Mouse (Mus musculus) ES-E14 (cell line): ENCODE measurements around the gene Cars. TPM values are rescaled to one million over a fixed set of nuclear protein-coding genes. Genes with fewer than 3 reads are reported as not detected.

Source experiments
- DNase-seq: peaks from one replicate; pipeline ENCODE4 v3.0.0-alpha.2; 2013; ENCODE audit warnings: low read depth, low spot score
- H3K27ac ChIP-seq: 2 replicates; pipeline ENCODE4 v1.5.1; 2012; ENCODE audit warnings: low read depth, mild to moderate bottlenecking, low read length, moderate library complexity, mixed read lengths; ENCODE audit not compliant: poor library complexity, insufficient read depth, severe bottlenecking
- H3K36me3 ChIP-seq: 2 replicates; pipeline ENCODE4 v1.6.1; 2012; ENCODE audit warnings: mild to moderate bottlenecking, low read length, moderate library complexity, mixed read lengths; ENCODE audit not compliant: control insufficient read depth, poor library complexity, insufficient read depth, severe bottlenecking
- H3K4me1 ChIP-seq, 2 experiments: fragments of 150-350 bp in 1 of 2; sonication (generic) in 1 of 2; 2 replicates each; pipeline ENCODE4 v1.6.1; 2012; ENCODE audit warnings: low read length in 2 of 2, mild to moderate bottlenecking in 1 of 2, mixed read lengths in 1 of 2; ENCODE audit not compliant: control insufficient read depth in 2 of 2, insufficient read depth in 2 of 2, poor library complexity in 1 of 2
- H3K4me3 ChIP-seq, 2 experiments: fragments of 150-350 bp in 1 of 2; sonication (generic) in 1 of 2; 2 replicates each; pipeline ENCODE4 v1.5.1; 2012; ENCODE audit warnings: low read length in 2 of 2, low read depth in 1 of 2, mild to moderate bottlenecking in 1 of 2, mixed read lengths in 1 of 2; ENCODE audit not compliant: insufficient read depth in 1 of 2, poor library complexity in 1 of 2, severe bottlenecking in 1 of 2
- H3K9ac ChIP-seq: 2 replicates; pipeline ENCODE4 v1.6.1; 2012; ENCODE audit warnings: low read depth, mild to moderate bottlenecking, low read length, mixed read lengths; ENCODE audit not compliant: poor library complexity, insufficient read depth, severe bottlenecking
- H3K9me3 ChIP-seq: fragments of 150-350 bp; sonication (generic); 2 replicates; pipeline ENCODE4 v1.6.1; 2012; ENCODE audit warnings: low read depth, mild to moderate bottlenecking, low read length; ENCODE audit not compliant: control insufficient read depth, insufficient read depth
- CHD2 ChIP-seq: IDR thresholded peaks from 2 replicates; pipeline ENCODE4 v1.6.1; 2014; ENCODE audit warnings: mild to moderate bottlenecking, low read depth, low read length, inconsistent platforms
- HCFC1 ChIP-seq: IDR thresholded peaks from 2 replicates; pipeline ENCODE4 v1.6.1; 2012; ENCODE audit warnings: low read length, inconsistent platforms, borderline replicate concordance; ENCODE audit not compliant: insufficient read depth
- MAFK ChIP-seq: IDR thresholded peaks from 2 replicates; pipeline ENCODE4 v1.6.1; 2014; ENCODE audit warnings: mild to moderate bottlenecking, low read depth, low read length, inconsistent platforms; ENCODE audit not compliant: insufficient read depth
- ZC3H11A ChIP-seq: IDR thresholded peaks from 2 replicates; pipeline ENCODE4 v1.6.1; 2012; ENCODE audit warnings: low read depth, mild to moderate bottlenecking, inconsistent platforms, low read length, borderline replicate concordance
- ZNF384 ChIP-seq: IDR thresholded peaks from 2 replicates; pipeline ENCODE4 v1.6.1; 2012; ENCODE audit warnings: low read depth, low read length, inconsistent platforms
- in situ Hi-C, 2 experiments: fragments of 600-800 bp; cut with MboI; formaldehyde crosslinking; loops; one replicate each; pipeline ENCODE4 v1.15.1; 2025; ENCODE audit warnings: low sequenced_read_pairs in 2 of 2, inconsistent platforms in 1 of 2; ENCODE audit not compliant: unreplicated experiment in 2 of 2
- total RNA-seq: library from RNA; depleted of rRNA; stranded (reverse); fragments of 300-350 nt; gene quantifications from 2 replicates; pipeline ENCODE4 v1.2.3, GENCODE M21; 2012; rRNA removed

Gene Cars
- total RNA-seq, 1 experiment = 153 TPM

DNA sequence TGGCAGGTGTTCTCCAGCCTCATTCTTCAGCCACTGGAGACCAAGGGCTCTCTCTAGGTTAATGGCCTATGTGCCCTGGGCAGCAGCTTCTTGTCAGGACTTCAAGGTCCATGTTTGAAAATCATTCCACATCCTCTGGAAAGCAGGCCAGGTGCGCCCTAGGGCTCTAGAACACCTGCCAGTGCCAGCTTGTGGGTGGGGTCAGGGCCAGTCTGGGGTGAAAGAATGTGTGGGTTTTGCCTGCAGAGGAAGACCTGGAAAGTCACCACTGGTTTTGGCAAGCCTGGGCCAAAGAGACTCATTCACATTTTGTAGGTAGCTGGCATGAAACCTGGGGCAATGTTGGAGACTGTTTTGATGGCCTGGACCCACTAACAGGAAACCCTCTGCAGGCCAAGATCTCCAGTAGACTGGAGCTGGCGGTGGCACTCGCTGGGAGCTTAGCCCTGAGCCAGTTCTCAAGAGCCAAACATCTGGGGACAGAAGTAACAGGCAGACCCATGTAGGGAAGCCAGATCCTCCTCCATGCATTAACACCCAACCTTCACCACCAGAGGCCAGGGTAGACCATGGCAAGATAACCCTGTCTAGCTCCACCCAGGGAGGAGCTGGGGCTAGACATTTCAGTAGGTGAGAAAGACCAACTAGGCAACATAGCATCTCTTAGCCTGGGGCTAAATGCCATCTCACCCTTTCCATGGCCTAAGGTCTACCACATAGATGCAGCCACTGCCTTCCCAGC lies 89.1 kb downstream of the Cars start:
- Histone ChIP-seq H3K36me3 (peaks cover 13% of the 10 kb centered on the region), H3K4me1 (peaks cover 0 to 5% of the 10 kb centered on the region in 2 experiments; a peak in 1 of 4 replicates), H3K9me3 (no peaks in the 10 kb centered on the region), H3K9ac (no peak overlapping the region), H3K27ac (no peak overlapping the region), H3K4me3 (no peak overlapping the region)
- DNase-seq = no peak
- TF ChIP-seq ZC3H11A (no peak), ZNF384 (no peak), MAFK (no peak), HCFC1 (no peak), CHD2 (no peak)
- in situ Hi-C loops = no loop called here

DNA sequence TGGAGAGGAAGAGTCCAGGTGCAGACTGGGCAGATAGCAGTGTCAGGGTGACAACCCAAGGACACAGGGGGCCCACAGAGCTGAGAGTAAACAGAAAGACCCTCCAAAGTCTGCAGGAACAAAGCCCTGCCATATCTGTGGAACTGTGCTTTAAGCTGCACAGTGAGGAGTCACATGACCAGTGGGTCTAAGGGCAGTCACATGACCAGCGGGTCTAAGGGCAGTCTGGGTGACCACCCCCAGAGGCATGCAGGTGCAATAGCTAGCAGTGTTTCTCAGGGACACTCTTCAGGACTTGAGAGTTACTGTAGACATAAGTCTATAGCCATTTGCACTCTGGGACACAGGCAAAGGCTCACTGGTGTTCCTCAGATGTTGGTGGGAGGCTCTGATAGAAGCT lies 90.3 kb downstream of the Cars start:
- Histone ChIP-seq H3K27ac (no peak overlapping the region), H3K9me3 (no peaks in the 10 kb centered on the region), H3K4me1 (peaks cover 0 to 12% of the 10 kb centered on the region in 2 experiments; a peak in 2 of 4 replicates), H3K9ac (no peak overlapping the region), H3K4me3 (no peak overlapping the region), H3K36me3 (peaks cover 10% of the 10 kb centered on the region)
- TF ChIP-seq ZC3H11A = no peak
- no peak for TF ChIP-seq ZNF384
- no peak for TF ChIP-seq HCFC1
- TF ChIP-seq CHD2 = no peak
- no peak for TF ChIP-seq MAFK
- DNase-seq = no peak
- in situ Hi-C loops = no loop called here

Other genes with a start within 250 kb of the Cars start
- 57.9 and 85.6 TPM in 2 replicates for gene Cdkn1c, start 139.0 kb downstream of the Cars start, total RNA-seq
- gene Slc22a18, start 126.4 kb downstream of the Cars start, total RNA-seq = 1.5 and 4.6 TPM in 2 replicates
- gene Phlda2, start 96.9 kb downstream of the Cars start, total RNA-seq = 113 and 272 TPM in 2 replicates
- 103 and 123 TPM in 2 replicates for gene Nap1l4, start 51.0 kb downstream of the Cars start, total RNA-seq
- gene Tnfrsf26, start 28.6 kb upstream of the Cars start, total RNA-seq = 0.11 and 0.18 TPM in 2 replicates
- 12.9 and 18.7 TPM in 2 replicates for gene Tnfrsf22, start 49.6 kb upstream of the Cars start, total RNA-seq
- 2.3 and 3.0 TPM in 2 replicates for gene Tnfrsf23, start 85.8 kb upstream of the Cars start, total RNA-seq
- gene Osbpl5, start 156.9 kb upstream of the Cars start, total RNA-seq = 7.6 and 13.6 TPM in 2 replicates
- gene Mrgprg, start 166.9 kb upstream of the Cars start, total RNA-seq = not detected in 2 replicates
- gene Mrgpre, start 184.4 kb upstream of the Cars start, total RNA-seq = 0.21 and 0.67 TPM in 2 replicates
- 4.9 and 10.8 TPM in 2 replicates for gene Nadsyn1, start 222.8 kb upstream of the Cars start, total RNA-seq
- 38.5 and 52.1 TPM in 2 replicates for gene Dhcr7, start 223.1 kb upstream of the Cars start, total RNA-seq